Mouse (Mus musculus) stomach, postnatal 0 days (tissue): ENCODE data around the gene Slc22a18.

Source experiments
- CTCF ChIP-seq: IDR thresholded peaks from 2 replicates; pipeline ENCODE4 v1.5.1; 2016; ENCODE audit warnings: antibody characterized with exemption, low read depth, mild to moderate bottlenecking, moderate library complexity
- EP300 ChIP-seq: optimal IDR thresholded peaks from 2 replicates; pipeline ENCODE3; 2016; ENCODE audit warnings: antibody characterized with exemption

DNA sequence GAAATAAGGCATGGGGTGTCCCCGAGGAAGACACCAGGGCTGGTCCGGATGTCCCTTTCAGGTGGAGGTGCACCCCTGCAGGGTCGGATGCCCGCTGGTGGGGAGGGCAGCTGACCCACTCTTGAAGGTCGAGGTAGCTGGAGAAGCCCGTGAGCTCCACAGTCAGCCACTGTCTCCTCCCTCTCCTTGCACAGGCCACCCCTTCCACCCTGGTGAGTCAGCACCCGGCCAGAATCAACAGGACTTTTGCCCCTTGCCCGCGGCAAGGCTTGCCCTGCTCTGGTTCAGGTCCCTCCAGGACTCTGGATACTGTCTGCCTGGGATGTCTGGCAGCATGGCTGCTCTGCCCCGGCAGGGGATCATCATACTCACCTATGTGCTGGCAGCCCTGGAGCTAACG is 2.3 kb downstream of the Slc22a18 start:
- no peak for TF ChIP-seq CTCF
- no peak for TF ChIP-seq EP300
